Mouse (Mus musculus) liver, embryonic 13.5 days (tissue): ENCODE results near the gene Cwh43. TPM values are rescaled to one million over a fixed set of nuclear protein-coding genes. Genes with fewer than 3 reads are reported as not detected.

Experiments
- ATAC-seq: fragments of 200-750 bp; cut with Nextera tagmentation; 2 replicates; pipeline ENCODE4 v1.8.0; 2017; ENCODE audit warnings: low read depth, mild to moderate bottlenecking, moderate number of reproducible peaks, moderate library complexity
- DNase-seq: peaks from one replicate; pipeline ENCODE4 v3.0.0; 2022
- H3K27ac ChIP-seq: fragments of 300-500 bp; sonication (generic); 2 replicates; pipeline ENCODE4 v1.5.1; 2015; ENCODE audit warnings: moderate library complexity, mild to moderate bottlenecking, inconsistent platforms
- H3K27me3 ChIP-seq: fragments of 300-500 bp; sonication (generic); 2 replicates; pipeline ENCODE4 v1.6.1; 2015; ENCODE audit warnings: mild to moderate bottlenecking, inconsistent platforms
- H3K36me3 ChIP-seq: fragments of 300-500 bp; sonication (generic); 2 replicates; pipeline ENCODE4 v1.6.1; 2015; ENCODE audit warnings: mild to moderate bottlenecking, inconsistent platforms
- H3K4me1 ChIP-seq: fragments of 300-500 bp; sonication (generic); replicated peaks from 2 replicates; pipeline ENCODE4 v1.6.1; 2015; ENCODE audit warnings: inconsistent platforms
- H3K4me2 ChIP-seq: fragments of 300-500 bp; sonication (generic); 2 replicates; pipeline ENCODE4 v1.6.1; 2015; ENCODE audit warnings: inconsistent platforms, mild to moderate bottlenecking, moderate library complexity
- H3K4me3 ChIP-seq: fragments of 300-500 bp; sonication (generic); replicated peaks from 2 replicates; pipeline ENCODE4 v1.5.1; 2015; ENCODE audit warnings: mild to moderate bottlenecking, inconsistent platforms
- H3K9ac ChIP-seq: fragments of 300-500 bp; sonication (generic); 2 replicates; pipeline ENCODE4 v1.6.1; 2015; ENCODE audit warnings: mild to moderate bottlenecking, inconsistent platforms
- H3K9me3 ChIP-seq: fragments of 300-500 bp; sonication (generic); replicated peaks from 2 replicates; pipeline ENCODE4 v1.6.1; 2016; ENCODE audit warnings: inconsistent platforms
- WGBS: fragments of 180-500 bp; shearing (Covaris S2); methylation state at CpG from one replicate; pipeline ENCODE4 v1.1.7; 2015; ENCODE audit not compliant: insufficient replicate concordance; 5-methylcytosine and 5-hydroxymethylcytosine counted together
- polyA plus RNA-seq: library from polyadenylated mRNA; unstranded; fragments of >200 nt; fragmentation: Nextera tagmentation; extraction: Ambion mirVana; gene quantifications from 2 replicates; pipeline ENCODE4 v1.2.1, GENCODE M21; 2015

Cwh43 gene
- polyA plus RNA-seq, 1 experiment from 2014 or later = not detected

DNA sequence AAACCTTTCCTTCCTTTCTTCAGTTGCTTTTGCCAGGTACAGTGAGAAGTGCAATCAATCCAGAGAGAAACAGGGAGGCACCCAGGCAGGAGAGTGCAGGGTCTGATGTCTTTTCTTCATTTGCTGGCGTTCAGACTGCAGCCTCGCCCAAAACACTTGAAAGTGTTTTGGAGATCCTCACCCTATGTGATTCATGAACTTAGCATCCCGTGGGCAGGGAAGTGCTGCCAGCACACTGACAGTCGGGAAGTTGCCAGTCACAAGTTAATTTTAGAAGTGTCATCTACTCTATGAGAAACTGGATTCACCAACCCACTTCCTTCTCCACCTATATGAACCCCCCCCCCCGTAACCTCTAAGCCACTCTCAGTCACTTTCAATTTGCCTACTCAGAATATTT lies 4.5 kb upstream of the Cwh43 start:
- ATAC-seq = no peak

GRCm38 (mm10) chr5:73402911-73403310 lies 3.0 kb upstream of the Cwh43 start:
- no peak overlapping the region for H3K27ac ChIP-seq
- no peak overlapping the region for H3K9ac ChIP-seq
- WGBS = 61% methylated on average over 4 of the region's 4 CpGs
- DNase-seq (no peak), ATAC-seq (no peak)
- no peaks in the 10 kb centered on the region for H3K9me3 ChIP-seq
- H3K27me3 ChIP-seq = peaks cover 45% of the 10 kb centered on the region
- no peak overlapping the region for H3K4me2 ChIP-seq
- H3K4me3 ChIP-seq = no peak overlapping the region
- no peaks in the 10 kb centered on the region for H3K36me3 ChIP-seq
- H3K4me1 ChIP-seq = no peaks in the 10 kb centered on the region; the same call in 1 of the 2 replicates

More for the DNA sequence above, 4.5 kb upstream of the Cwh43 start:
- H3K9ac ChIP-seq = no peak overlapping the region
- no peak overlapping the region for H3K4me2 ChIP-seq
- WGBS = 38% methylated on average over 5 of the region's 5 CpGs
- H3K9me3 ChIP-seq = no peaks in the 10 kb centered on the region
- no peaks in the 10 kb centered on the region for H3K36me3 ChIP-seq
- H3K4me3 ChIP-seq = no peak overlapping the region
- H3K27me3 ChIP-seq = peaks cover 30% of the 10 kb centered on the region
- H3K27ac ChIP-seq = no peak overlapping the region
- H3K4me1 ChIP-seq = no peaks in the 10 kb centered on the region; the same call in 1 of the 2 replicates
- no peak for DNase-seq

DNA sequence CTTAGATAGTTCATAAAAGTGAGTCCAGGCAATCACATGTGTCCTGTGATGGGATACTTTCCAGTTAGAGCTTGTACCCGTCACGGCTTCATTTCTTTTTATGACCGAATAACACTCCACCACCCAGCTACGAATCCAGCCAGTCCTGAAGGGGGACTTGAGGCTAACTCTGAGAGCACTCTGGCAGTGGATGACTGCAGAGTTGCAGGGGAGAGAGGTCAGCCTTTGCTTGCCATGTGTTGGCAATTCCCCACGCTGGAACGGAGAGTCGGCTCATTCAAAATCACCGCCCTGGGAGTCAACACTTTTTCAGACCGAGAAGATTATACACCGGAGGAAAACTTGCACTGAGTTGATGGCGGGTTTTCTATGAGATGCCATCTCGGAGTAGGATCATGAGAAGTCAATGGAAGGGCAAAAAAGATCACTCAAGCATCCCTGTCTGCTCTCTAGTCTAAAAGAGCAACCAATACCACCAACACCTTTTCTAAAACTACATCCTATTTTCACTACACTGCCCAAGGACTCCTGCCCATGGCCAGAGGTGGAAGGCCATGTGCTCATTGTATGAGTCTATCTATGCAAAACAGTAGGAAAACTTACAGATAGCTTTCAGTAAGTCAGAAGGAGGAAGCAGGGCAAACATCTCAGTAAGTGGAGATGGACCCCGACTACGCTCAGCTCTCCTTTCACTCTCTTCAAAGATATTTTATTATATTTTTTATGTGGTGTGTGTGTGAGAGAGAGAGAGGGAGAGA lies 2.4 kb upstream of the Cwh43 start:
- H3K27me3 ChIP-seq = peaks cover 48% of the 10 kb centered on the region
- H3K36me3 ChIP-seq = no peaks in the 10 kb centered on the region
- DNase-seq = no peak
- no peaks in the 10 kb centered on the region; the same call in 1 of the 2 replicates for H3K4me1 ChIP-seq
- no peak overlapping the region for H3K4me3 ChIP-seq
- no peaks in the 10 kb centered on the region for H3K9me3 ChIP-seq
- H3K27ac ChIP-seq = no peak overlapping the region
- 70% methylated on average over 14 of the region's 14 CpGs for WGBS
- no peak for ATAC-seq
- no peak overlapping the region for H3K9ac ChIP-seq
- H3K4me2 ChIP-seq = no peak overlapping the region

- ATAC-seq = no peak
- WGBS = 62% methylated on average over 6 of the region's 6 CpGs
- peaks cover 51% of the 10 kb centered on the region for H3K27me3 ChIP-seq
Observed at GRCm38 (mm10) chr5:73404790-73405189, 1.1 kb upstream of the Cwh43 start.

DNA sequence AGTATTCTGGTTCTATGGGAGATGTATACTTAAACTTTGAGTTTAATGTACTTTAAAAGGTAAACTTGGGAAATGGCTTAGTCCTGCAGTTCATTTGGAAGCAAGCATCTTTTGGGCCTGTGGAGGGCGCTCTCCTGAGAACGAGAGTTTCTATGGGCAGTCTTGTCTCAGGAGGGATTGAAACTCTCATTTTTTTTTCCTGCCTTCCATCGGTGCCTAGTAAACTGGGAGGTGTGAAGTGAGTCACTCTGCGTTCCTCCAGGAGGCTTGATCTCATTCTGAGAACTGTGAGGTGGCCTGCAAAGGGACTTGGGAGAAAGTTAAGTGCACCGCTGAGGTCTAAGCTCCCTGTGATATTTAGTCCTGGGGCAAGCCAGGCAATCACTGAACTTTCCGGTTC lies 986 bp downstream of the Cwh43 start:
- H3K36me3 ChIP-seq = no peaks in the 10 kb centered on the region
- H3K27ac ChIP-seq = no peak overlapping the region
- H3K9me3 ChIP-seq = no peaks in the 10 kb centered on the region
- 23% methylated on average over 6 of the region's 6 CpGs for WGBS
- no peak overlapping the region for H3K4me2 ChIP-seq
- H3K4me3 ChIP-seq = no peak overlapping the region
- DNase-seq (no peak), ATAC-seq (no peak)
- peaks cover 59% of the 10 kb centered on the region for H3K27me3 ChIP-seq
- no peaks in the 10 kb centered on the region; the same call in 1 of the 2 replicates for H3K4me1 ChIP-seq
- no peak overlapping the region for H3K9ac ChIP-seq

More at GRCm38 (mm10) chr5:73404790-73405189, 1.1 kb upstream of the Cwh43 start:
- Histone ChIP-seq H3K4me1 (no peaks in the 10 kb centered on the region; the same call in 1 of the 2 replicates), H3K27ac (no peak overlapping the region), H3K36me3 (no peaks in the 10 kb centered on the region), H3K4me3 (no peak overlapping the region), H3K9me3 (no peaks in the 10 kb centered on the region), H3K4me2 (no peak overlapping the region), H3K9ac (no peak overlapping the region)
- no peak for DNase-seq

DNA sequence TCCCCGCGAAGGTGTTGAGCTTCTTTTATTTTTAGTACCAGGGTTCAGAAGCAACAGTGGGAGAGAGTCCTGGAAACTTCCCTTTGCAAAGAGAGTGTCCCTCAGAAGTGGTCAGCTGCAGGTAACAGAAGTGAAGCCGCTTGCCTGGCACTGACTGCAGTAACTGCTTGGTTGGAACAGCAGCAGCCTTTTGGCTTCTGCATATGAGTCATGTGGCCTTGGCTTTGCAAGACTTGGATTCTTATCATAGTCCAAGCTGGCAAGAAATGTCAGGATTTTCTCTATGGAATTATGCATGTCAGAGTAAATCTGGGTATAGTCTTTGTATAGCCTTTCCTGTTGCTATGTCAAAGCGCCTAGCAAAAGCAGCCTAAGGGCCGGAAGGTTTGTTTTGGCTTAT lies 4.1 kb downstream of the Cwh43 start:
- Histone ChIP-seq H3K27me3 (peaks cover 43% of the 10 kb centered on the region), H3K27ac (no peak overlapping the region), H3K4me1 (no peaks in the 10 kb centered on the region; the same call in 1 of the 2 replicates), H3K4me2 (no peak overlapping the region), H3K9ac (no peak overlapping the region), H3K9me3 (no peaks in the 10 kb centered on the region), H3K4me3 (no peak overlapping the region), H3K36me3 (no peaks in the 10 kb centered on the region)
- DNase-seq = no peak
- WGBS = 64% methylated on average over 5 of the region's 5 CpGs
- no peak for ATAC-seq

DNA sequence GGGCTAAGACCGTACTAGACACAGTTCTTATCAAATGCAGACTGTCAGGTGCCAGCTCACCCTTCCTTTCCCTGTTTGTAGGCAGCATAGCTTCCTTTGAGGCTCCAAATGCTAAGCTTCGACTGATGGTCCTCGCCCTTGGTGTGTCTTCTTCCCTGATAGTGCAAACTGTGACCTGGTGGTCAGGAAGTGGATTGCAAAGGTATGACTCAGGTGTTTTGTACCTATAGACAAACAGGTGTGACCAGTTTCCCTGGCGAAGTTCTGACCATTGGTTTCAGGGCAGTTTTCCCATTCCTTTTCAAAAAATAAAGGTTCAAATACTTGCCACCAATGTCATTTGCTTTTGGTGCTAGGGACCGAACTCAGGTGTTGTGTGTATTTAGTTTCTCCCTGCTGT lies 5.9 kb downstream of the Cwh43 start:
- Histone ChIP-seq H3K4me3 (no peak overlapping the region), H3K27me3 (peaks cover 25% of the 10 kb centered on the region), H3K9ac (no peak overlapping the region), H3K4me2 (no peak overlapping the region), H3K4me1 (no peaks in the 10 kb centered on the region), H3K9me3 (no peaks in the 10 kb centered on the region), H3K36me3 (no peaks in the 10 kb centered on the region), H3K27ac (no peak overlapping the region)
- 49% methylated on average over 5 of the region's 5 CpGs for WGBS
- no peak for ATAC-seq
- no peak for DNase-seq

- peaks cover 11% of the 10 kb centered on the region for H3K27me3 ChIP-seq
- H3K9ac ChIP-seq = no peak overlapping the region
- no peak for DNase-seq
- no peak overlapping the region for H3K27ac ChIP-seq
- ATAC-seq = no peak
- no peaks in the 10 kb centered on the region for H3K36me3 ChIP-seq
- H3K4me1 ChIP-seq = no peaks in the 10 kb centered on the region
- WGBS = 71% methylated on average over 10 of the region's 10 CpGs
- H3K9me3 ChIP-seq = no peaks in the 10 kb centered on the region
- no peak overlapping the region for H3K4me3 ChIP-seq
- no peak overlapping the region for H3K4me2 ChIP-seq
Observed at GRCm38 (mm10) chr5:73414172-73414571, 8.3 kb downstream of the Cwh43 start.

- 53% methylated on average over 11 of the region's 11 CpGs for WGBS
- no peaks in the 10 kb centered on the region for H3K27me3 ChIP-seq
Observed at GRCm38 (mm10) chr5:73419045-73419695, 13.3 kb downstream of the Cwh43 start.

DNA sequence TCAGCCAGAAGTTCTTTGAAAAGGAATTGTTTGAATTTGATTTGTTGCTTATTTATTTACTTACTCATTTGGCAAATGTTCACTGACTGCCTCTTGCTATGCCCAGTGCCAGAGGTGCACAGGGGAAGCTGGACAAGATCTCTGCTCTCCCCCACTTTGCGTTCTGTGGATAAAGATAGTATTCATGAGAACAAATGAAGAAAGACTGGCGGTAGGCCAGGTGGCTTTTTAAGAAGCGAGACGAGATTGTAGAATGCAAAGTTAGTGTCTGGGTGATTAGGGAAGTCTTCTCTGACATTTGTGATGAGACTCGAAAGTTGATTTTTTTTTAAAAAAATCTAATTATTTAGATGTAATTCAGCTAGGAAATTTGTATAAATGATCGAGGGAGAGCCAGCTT lies 20.9 kb downstream of the Cwh43 start:
- DNase-seq (no peak), ATAC-seq (no peak)
- no peak overlapping the region for H3K4me2 ChIP-seq
- WGBS = 55% methylated on average over 6 of the region's 6 CpGs
- H3K9me3 ChIP-seq = no peaks in the 10 kb centered on the region
- H3K36me3 ChIP-seq = no peaks in the 10 kb centered on the region
- H3K4me3 ChIP-seq = no peak overlapping the region
- no peaks in the 10 kb centered on the region for H3K4me1 ChIP-seq
- H3K27me3 ChIP-seq = no peaks in the 10 kb centered on the region
- no peak overlapping the region for H3K9ac ChIP-seq
- H3K27ac ChIP-seq = no peak overlapping the region

More at GRCm38 (mm10) chr5:73419045-73419695, 13.3 kb downstream of the Cwh43 start:
- H3K27ac ChIP-seq = no peak overlapping the region
- H3K4me3 ChIP-seq = no peak overlapping the region
- DNase-seq = no peak
- no peak overlapping the region for H3K4me2 ChIP-seq
- H3K9ac ChIP-seq = no peak overlapping the region
- no peaks in the 10 kb centered on the region for H3K9me3 ChIP-seq
- H3K36me3 ChIP-seq = no peaks in the 10 kb centered on the region
- ATAC-seq = no peak
- H3K4me1 ChIP-seq = no peaks in the 10 kb centered on the region

DNA sequence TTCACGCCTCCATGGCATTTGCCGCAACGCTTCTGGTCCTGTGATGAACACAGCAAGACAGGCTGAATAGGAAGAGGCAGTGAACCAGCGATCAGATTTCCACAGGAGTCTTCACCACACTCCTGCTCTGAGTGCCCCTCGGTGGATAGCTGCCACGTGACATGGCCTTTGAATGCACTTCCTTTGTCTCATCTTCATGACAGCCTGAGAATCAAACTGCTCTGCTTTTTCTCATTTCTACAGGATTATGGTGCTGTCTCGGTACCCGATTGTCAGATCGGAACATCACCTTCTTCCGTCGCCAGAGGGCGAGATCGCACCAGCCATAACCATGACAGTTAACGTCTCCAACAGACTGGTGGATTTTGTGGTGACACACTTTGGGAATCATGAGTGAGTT lies 25.7 kb downstream of the Cwh43 start:
- Histone ChIP-seq H3K9ac (no peak overlapping the region), H3K27me3 (no peaks in the 10 kb centered on the region), H3K36me3 (no peaks in the 10 kb centered on the region), H3K9me3 (no peaks in the 10 kb centered on the region), H3K4me1 (no peaks in the 10 kb centered on the region), H3K27ac (no peak overlapping the region), H3K4me2 (no peak overlapping the region), H3K4me3 (no peak overlapping the region)
- no peak for ATAC-seq
- 21% methylated on average over 14 of the region's 14 CpGs for WGBS
- peak; percentile 5 for DNase-seq
